Mouse (Mus musculus): Measurements from ENCODE around the gene Cptp.

Gene Cptp

DNA sequence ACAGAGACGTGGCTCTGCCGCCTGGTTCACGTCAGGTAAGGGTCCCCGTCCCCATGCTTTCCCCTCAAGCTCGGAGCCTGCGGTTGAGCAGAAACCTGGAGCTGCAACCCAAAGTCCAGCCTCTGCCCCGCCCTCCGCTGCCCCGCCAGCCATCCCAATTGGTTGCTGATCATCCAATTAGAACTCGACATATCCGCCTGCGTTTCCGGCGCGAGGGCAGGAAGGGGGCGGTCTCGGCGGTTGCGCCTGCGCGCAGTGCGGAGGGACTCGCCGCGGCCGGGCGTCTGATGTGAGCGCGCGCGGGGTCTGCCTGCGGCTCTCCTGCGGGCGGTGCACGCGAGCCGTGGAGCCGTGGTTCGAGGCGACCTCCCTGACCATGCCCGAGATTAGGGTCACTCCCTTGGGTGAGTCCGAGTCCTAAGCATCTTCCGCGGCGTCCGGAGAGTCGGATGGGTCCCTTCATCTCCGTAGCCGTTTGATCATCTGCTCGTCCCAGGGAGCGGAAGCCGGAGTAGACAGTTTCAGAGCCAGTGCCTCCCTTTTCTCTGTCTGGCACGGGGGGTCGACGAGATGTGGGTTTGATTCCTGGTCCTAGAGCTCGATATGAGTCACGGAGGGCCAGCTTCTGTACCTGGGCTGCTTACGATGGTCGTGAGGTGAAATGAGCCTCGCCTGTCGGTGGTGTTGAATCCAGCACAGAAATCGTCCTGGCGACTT, at the start of gene Cptp, which contains the start of gene Ints11:
Gene Cptp, minus strand, starts transcription at position 124 of the 717 bp plus-strand sequence.
Gene Ints11, plus strand, starts transcription at position 230 of the 717 bp plus-strand sequence.
- DNase-seq (ENCODE audit: low spot score): peak; percentile 96

DNA sequence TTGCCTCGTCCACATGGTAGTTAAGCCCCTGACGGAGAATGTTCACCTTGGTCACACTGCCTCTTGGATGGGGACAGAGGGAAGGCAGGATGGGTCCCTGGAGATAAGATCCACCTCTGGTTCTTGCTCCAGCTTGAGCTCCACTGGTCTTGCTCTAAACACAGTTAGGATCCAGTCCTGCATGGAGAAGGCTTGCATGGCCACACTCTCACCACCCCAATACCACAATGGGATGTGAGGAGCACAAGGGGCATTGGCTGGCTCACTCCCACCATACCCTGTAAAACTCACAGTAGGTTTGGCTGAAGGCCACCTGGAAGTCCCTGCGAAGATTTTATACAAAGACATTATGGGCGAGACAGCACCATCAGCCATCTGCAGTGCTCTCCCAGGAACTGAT, 39.5 kb upstream of the Cptp start:
- no peak for DNase-seq (ENCODE audit: low spot score)

DNA sequence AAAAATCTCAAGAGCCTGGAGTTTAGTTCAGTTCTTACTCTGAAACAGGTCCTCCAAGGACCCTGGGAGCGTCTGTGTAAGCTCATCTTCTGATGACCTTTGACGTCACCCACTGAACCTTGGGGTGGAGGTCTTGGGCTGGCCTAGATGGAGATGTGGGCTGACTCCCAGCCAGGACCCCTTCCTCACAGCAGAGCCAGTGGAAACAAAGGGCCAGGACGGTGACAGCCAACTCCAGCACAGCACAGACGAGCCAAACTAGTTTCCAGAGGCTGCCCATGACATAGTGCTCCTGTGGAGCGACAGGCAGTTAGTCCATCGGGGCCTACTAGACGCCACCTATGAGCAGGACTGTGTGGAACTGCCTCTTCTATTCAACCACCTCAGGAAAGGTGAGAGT, 39.0 kb upstream of the Cptp start:
- DNase-seq (ENCODE audit: low spot score): no peak

DNA sequence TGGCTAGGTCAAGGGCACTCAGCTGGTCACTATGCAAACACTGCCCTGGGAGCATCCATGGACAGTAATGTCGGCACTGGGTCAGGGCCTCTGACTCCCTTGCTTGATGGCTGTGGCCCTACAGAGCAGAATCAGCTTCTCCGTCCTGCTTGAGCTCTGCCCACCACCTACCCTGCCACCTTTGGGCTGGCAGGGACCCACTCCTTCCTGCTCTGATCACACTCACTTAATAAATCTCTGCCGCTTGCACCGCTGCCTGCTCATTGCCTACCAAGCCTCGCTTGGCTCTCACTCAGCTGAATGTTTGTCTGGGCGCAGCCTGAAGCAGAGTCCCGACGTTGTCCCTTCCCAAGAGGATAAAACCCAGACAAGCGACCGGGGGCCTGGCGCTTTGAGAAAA, 37.8 kb upstream of the Cptp start:
- no peak for DNase-seq (ENCODE audit: low spot score)

DNA sequence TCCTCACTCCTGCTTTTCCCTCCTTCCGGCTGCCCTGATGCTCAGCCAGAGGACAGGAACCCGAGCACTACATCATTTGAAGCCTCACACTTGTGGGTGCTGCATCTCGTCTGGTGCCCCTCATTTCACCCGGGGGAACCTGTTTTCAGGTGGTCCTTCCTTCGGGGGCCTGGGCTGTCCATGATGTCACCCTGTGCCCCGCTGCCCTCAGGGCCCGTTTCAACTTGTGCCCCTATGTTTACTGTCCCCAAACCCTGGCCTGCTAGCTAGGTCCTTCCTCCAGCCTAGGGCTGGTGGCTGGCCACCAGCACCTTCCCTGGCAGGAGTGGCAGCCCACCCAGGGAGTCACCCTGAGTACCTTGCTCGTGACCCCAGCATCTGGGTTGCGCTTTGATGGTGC, 36.9 kb upstream of the Cptp start:
- no peak for DNase-seq (ENCODE audit: low spot score)

DNA sequence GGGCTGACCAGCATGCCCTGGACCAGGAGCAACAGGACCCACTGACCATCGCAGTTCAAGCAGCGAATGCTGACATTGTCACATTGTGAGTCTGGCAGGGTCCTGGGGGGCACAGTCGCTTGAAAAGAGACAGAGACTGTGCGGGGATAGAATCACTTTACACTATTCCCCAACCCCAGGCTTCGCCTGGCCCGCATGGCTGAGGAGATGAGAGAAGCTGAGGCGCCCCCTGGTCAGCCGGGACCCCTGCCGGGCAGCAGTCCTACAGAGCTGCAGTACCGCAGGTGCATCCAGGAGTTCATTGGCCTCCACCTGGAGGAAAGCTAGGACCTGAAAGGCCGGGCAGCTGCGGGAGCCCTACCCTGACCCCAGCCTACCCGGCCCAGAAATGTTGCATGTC, 36.4 kb upstream of the Cptp start:
- no peak for DNase-seq (ENCODE audit: low spot score)

DNA sequence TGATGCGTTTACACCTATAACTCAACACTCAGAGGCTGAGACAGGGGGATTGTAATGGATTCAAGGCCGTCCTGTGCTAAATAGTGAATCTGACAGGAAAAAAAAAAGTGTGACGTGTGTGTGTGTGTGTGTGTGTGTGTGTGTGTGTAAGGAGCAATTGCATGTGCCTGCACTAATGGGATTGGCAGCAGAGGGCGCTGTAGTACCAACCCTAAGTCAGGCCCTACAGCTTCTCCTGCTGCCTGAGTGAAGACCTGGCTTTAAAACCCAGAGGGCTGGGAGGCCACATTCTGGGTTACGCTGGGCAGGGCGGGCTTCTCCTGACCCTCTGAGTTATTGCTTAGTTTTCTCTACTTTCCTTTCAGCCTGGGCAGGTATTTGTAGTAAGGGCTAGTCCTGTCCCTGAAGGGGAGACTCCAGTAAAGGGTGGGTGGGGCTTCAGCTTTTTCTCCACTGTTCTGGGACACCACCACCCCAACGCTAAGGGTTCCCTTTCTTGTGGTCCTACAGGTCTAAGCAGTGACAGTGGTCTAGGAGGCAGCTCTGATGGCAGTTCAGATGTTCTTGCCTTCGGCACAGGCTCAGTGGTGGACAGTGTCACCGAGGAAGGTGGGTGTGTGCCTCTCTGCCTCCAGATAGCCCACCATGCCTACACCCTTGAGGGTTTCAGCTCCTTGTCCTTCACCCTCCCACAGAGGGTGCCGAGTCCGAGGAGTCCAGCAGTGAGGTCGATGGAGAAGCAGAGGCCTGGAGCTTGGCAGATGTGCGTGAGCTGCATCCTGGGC, 35.3 kb upstream of the Cptp start:
- peak; percentile 39 for DNase-seq (ENCODE audit: low spot score)

DNA sequence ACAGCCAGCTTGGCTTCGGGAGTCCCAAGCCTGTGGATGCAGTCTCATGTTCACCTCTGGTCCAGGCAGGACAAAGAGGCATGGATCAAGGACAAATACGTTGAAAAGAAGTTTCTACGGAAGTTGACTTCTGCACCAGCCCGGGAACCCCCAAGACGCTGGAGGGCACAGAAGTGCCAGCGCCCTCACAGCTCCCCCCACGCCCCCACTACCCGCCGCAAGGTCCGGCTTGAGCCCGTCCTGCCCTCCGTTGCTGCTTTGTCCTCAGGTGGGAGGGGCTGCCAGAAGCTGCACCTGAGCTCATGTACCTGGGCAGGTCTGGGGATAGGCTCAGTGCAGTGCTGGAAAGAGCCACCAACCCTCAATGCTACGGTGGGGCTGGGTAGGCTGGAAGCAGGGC, 34.0 kb upstream of the Cptp start:
- no peak for DNase-seq (ENCODE audit: low spot score)

DNA sequence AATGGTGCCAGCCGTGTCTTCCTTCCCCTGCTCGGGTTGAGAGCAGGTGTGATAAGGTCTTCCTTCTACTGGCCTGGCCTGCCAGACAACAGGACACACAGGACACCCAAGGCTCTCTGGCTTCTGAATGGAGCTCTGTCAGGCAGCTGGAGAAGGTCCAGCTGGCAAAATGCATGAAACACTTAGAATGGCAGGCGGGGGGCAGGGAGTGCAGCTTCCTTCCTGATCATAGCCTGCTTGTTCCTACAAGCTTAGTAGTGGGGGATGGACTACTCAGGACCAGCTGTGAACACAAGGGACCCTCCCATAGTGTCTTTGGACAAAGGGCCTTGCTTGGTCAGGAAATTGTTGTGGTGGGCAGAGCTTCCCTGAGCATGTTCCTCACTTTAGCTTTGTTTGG, 32.0 kb upstream of the Cptp start:
- no peak for DNase-seq (ENCODE audit: low spot score)

DNA sequence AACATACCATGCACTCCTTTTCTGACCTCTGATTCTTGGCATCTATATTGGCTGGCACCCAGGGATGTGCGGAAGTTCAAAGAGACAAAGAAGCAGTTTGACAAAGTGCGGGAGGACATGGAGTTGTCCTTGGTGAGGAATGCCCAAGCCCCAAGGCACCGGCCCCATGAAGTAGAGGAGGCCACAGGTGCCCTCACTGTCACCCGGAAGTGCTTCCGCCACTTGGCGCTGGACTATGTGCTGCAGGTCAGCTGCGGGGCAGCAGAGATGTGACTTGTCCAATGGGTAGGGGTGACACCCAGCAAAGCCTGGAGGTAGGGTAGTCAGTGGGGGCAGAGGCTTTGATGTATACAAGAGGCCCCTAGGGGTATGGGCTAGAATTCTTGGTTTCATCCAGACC, 30.1 kb upstream of the Cptp start:
- no peak for DNase-seq (ENCODE audit: low spot score)

DNA sequence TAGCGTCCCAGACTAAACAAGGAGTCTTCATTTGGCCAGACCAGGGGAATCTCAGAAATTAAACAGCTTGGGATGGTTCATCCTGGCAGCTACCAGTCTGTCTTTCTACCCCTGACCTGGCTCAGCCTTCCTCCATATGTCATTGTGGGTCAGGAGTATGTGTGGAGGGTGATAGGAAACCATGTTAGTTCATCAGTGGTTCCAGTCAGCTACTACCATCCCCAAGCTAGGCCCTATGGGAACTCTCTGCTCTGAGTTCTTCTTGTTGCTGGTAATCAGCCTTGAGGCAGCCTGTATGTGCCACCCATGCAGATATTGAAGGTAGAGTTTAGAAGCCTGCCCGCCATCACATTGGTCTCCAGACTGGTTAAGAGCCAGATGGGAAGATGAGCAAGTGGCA, 29.1 kb upstream of the Cptp start:
- DNase-seq (ENCODE audit: low spot score): no peak

DNA sequence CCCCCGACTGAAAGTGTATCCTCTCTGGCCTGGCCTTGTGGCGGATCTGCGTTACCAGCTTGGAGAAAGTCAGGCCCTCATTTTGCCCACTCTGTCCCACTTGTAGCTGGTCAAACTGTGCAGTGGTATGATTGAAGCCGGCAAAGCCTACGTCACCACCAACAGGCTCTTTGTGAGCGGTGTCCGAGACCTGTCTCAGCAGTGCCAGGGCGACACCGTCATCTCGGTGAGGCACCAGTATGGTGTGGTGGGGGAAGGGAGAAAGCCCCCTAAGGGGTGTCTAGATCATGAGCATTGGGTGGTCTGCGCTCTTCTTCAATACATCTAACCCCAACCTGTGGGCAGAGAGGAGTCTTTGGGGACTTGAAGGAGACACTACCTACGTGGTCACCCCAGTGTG, 27.2 kb upstream of the Cptp start:
- DNase-seq (ENCODE audit: low spot score): no peak

DNA sequence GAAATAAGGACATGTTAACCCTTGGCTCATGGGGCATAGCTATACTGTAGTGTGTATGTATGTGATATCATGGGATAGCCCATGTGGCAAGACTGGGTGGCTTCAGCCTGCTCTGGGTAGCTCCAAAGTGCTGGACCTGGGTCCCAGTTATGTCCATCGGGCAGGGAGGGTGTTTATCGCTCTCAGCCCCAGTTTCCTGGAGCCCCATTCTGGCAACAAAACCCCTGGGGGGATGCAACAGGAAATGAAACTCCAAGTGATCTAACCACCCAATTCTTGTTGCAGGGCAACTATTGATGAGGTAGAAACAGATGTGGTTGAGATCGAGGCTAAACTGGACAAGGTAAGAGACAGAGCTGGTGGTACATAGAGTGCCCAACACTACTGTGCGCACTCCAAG, 26.6 kb upstream of the Cptp start:
- no peak for DNase-seq (ENCODE audit: low spot score)

DNA sequence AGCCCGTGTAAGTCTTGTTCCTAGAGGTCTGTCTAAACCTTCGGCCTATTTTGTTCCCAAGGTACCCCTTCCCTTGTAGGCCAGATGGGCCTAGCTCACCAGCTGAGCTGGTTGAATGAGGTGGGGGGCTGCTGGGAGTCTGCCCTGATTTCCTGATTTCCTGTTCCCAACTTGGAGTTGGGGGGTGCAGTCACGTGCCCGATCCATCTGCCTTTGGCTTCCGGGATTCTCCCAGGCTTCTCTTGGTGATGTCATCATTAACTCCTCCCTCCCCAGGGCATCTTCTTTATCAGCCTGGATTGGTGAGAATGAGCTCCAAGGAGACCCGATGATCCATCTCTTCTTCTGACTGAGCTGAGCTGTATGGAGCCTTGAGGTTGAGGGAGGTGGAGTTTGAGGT, 26.0 kb upstream of the Cptp start:
- DNase-seq (ENCODE audit: low spot score): peak; percentile 12

DNA sequence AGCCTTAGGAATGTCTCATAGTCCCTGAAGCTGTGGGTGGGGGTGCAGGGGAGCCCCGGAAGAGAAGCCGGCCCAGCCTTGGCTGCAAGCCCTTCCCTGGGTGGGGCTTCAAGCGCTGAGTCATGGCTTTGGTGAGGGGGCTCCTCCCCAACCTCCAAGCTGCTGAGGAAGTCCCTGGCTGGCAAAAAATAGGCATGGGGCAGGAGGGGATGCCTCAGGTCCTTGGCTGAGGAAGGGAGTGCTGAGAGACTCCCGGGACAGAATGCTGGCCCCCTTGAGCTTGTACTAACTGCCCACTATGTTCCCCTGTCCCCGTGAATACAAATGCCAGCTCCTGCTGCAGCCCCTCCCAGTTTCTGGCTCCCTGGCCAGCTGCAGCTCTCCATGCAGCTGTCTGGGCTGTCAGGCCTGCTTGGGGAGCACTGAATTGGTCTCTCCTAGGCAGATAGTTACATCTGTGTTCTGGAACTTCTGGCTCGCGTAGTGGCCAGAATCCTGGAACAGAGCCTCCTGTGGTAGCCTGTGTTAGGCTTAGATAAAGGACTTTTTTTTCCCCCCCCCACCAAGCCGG, 25.2 kb upstream of the Cptp start:
- peak; percentile 3 for DNase-seq (ENCODE audit: low spot score)

DNA sequence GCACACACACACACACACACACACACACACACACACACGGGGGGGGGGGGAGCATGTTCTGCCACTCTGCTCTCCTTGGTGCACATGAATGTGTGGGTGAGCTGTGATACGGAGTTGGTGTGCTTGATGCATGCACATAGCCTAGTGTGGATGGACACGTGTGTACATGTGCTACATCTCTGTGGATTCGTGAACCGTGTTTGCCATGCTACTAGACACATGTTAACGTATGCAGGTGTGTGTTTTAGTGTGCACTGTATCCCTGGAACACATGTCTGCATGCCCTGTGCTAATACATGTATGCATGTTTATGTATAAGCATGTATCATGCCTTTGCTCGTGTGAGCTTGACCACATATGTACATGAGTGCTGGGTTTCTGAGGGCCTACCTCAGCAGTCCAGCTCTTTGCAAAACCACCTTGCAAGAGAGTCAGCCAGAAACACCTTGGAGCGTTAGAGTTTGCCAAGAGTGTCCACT, 24.0 kb upstream of the Cptp start:
- no peak for DNase-seq (ENCODE audit: low spot score)

DNA sequence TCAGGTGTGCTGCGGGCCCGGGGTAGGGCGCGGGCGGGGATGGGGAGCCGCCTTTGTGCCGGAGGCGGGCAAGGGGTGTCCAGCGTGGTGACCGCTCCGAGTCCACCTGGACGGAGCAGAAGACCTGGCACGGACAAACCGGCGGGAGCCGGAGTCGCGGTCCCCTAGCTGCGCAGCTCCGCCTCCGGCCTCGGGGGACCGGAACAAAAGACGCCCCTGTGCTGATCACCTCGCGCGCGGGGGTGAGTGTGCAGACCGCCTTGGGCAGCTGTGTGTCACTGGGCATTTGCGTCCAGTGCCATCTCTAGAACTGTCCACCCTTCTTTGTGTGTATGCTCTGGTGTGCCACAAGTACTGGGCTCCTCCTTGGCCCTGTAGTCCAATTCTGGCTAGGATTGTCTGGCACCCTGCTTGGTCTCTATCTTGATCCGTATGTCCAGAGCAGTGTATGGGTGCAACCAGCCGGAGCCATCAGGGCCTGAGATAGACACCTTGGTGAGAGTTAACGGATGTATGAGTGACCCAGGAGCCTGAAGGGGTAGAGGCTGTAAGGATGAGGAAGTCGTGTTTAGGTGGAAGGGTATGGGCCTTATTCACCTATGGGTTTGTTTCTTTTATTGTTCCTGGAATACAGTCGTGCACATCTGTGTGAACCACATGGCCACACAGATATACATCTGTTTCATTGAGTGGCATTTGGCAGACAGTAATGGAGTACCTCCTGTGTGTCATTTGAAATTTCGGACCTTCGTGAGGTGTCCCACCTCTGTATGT, 23.4 kb upstream of the Cptp start:
- peak; percentile 47 for DNase-seq (ENCODE audit: low spot score)

DNA sequence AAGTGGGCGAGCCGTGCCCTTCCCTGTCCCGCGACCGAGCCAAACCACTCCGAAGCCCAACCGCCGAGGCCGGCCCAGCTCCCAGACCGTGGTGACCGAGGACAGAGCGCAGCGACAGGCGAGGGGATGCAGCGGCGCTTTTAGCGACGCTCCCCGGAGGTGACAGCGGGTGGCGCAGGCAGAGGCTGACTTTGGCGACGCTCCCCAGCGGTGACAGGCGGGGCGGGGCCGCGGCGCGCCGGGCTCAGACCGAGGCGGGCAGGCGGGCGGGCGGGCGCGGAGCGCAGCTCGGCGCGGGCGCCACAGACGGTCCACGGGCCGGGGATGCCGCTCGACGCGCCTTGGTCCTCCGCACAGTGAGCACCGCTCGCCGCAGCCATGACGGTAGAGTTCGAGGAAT, 22.8 kb upstream of the Cptp start:
- peak; percentile 85 for DNase-seq (ENCODE audit: low spot score)

DNA sequence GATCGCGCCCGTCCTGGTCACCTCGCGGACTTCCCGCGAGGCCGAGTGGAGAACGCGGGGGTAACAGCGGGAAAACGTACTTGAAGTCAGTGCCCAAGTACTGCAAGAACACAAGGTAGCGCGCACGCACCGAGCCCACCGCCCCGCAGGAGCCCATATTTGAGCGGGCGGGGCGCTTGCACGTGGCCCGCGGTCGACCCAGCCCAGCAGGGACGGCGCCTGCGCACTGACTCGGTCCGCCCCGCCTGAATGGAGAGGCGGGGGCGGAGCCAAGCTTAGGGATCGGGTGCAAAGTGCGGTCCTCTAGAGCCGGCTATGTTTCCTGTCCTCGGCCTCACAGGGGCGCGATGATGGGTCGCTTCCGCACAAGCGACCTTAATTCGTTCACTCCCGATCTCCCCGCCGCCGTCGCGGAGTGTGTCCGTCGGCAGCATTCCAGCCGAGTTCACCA, 22.3 kb upstream of the Cptp start, which contains the start of the genes Pusl1 and Acap3:
Gene Pusl1, minus strand, starts transcription at position 231 of the 451 bp plus-strand sequence.
Gene Acap3, plus strand, starts transcription at position 272 of the 451 bp plus-strand sequence.
- DNase-seq (ENCODE audit: low spot score): peak; percentile 97

DNA sequence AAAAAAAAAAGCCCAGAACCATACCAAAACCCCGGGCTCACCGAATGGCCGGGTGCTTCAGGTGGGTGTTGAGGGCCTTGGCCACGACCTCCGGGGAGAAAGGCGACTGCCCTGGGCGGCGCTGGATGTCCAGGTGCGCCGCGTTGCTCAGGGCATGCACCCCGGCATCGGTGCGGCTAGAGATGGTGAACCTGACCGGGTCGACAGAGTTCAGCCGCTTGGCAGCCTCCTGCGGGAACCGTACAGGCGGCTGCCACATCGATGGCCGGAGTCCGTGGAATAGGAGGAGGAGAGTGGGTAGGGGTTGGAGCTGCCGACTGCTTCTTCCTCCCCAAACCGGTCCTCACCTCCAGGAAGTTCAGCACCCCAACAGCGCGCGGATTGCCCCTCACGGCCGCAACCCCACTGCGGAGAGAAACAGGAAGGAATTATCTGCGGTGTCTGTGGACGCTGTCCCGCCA, 21.8 kb upstream of the Cptp start:
- DNase-seq (ENCODE audit: low spot score): no peak

DNA sequence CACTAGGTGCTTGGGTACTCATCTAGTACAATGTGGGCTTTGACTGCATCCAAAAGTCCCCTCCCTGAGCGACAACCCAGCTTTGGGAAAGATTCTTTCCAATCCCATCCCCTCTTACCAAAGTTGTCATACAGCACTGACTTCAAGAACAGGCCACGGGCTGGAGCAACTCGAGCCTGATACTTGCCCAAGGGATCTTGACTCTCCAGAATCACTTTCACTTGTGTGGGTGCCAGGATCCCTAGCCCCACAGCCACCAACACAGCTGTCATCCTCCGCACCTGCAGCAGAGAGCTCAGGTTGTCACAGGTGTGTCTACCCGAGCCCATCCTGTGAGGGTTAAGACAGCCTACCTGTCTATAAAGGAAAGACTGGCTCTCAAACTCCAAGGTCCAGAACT, 20.1 kb upstream of the Cptp start:
- no peak for DNase-seq (ENCODE audit: low spot score)

DNA sequence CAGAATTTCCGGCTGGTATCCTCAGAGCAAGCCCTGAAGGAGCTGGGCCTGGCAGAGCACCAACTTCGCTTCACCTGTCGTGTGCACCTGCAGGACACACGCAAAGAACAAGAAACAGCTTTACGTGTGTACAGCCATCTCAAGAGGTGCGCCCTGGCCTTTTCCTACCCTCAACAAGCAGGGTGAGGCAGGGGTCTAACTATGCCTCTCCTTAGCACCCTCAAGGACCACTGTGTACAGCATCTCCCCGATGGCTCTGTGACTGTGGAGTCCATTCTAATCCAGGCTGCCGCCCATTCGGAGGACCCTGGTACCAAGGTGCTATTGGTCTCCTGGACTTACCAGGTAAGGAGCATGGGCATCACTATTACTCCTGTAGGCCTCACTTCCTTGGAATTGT, 18.9 kb upstream of the Cptp start:
- DNase-seq (ENCODE audit: low spot score): no peak

Data from embryo, embryonic 10.5 days (tissue).